Mouse (Mus musculus) left cerebral cortex, postnatal 36 days (tissue): ENCODE data around the gene Mad2l1. TPM values are rescaled to one million over a fixed set of nuclear protein-coding genes. Genes with fewer than 3 reads are reported as not detected.

Source experiments
- DNase-seq, 2 experiments: peaks; one replicate each; pipeline ENCODE4 v3.0.0; 2021 to 2022; ENCODE audit warnings: low spot score in 2 of 2, mixed read lengths in 1 of 2
- intact Hi-C: fragments of 180-260 bp; cut with DNase I; formaldehyde crosslinking; loops from one replicate; pipeline ENCODE4 v1.15.1; 2025
- total RNA-seq, 2 experiments: library from RNA; stranded (reverse); gene quantifications; 2 replicates each; pipeline ENCODE4 v1.2.3; 2021

The Mad2l1 gene
- 1 to 10 TPM; 8.0 to 8.7 TPM for total RNA-seq

- peak; percentile 94 for DNase-seq
- intact Hi-C loops, result loop anchor here (10.0 kb wide), 1 partner anchor 1410 kb away; no protein-coding TSS in a partner anchor
Observed at GRCm38 (mm10) chr6:66535028-66535862, at the start of gene Mad2l1. Mad2l1 (plus strand) TSS chr6:66535390.

- DNase-seq, result no peak
- intact Hi-C loops, result no loop called here
Observed at GRCm38 (mm10) chr6:66493685-66494084, 41.5 kb upstream of the Mad2l1 start.

- no peak for DNase-seq
- intact Hi-C loops, result no loop called here
Observed at GRCm38 (mm10) chr6:66516368-66516767, 18.8 kb upstream of the Mad2l1 start.

- intact Hi-C loops, result no loop called here
- no peak for DNase-seq
Observed at GRCm38 (mm10) chr6:66528386-66528785, 6.8 kb upstream of the Mad2l1 start.

GRCm38 (mm10) chr6:66533241-66533640, 1.9 kb upstream of the Mad2l1 start:
- DNase-seq, result no peak
- intact Hi-C loops, result loop anchor here (5.0 to 10.0 kb wide), 2 partner anchors 1021 to 1408 kb away; no protein-coding TSS in a partner anchor

GRCm38 (mm10) chr6:66534366-66534941, 736 bp upstream of the Mad2l1 start:
- intact Hi-C loops, result loop anchor here (5.0 to 10.0 kb wide), 2 partner anchors 1022 to 1410 kb away; no protein-coding TSS in a partner anchor
- no peak for DNase-seq

GRCm38 (mm10) chr6:66535966-66536365, 776 bp downstream of the Mad2l1 start:
- intact Hi-C loops, result loop anchor here (10.0 kb wide), 1 partner anchor 1411 kb away; no protein-coding TSS in a partner anchor

GRCm38 (mm10) chr6:66559996-66560395, 24.8 kb downstream of the Mad2l1 start, which contains the start of gene Vmn1r32:
Vmn1r32 (minus strand) TSS chr6:66560096.
- DNase-seq, result no peak
- intact Hi-C loops, result no loop called here

More at GRCm38 (mm10) chr6:66535966-66536365, 776 bp downstream of the Mad2l1 start:
- no peak for DNase-seq

GRCm38 (mm10) chr6:66595804-66596203, 60.6 kb downstream of the Mad2l1 start:
- intact Hi-C loops, result no loop called here
- DNase-seq, result no peak

Other genes starting within 250 kb of the Mad2l1 start
- not detected for gene Vmn1r32, start 24.7 kb downstream of the Mad2l1 start, total RNA-seq
- gene Vmn1r33, start 82.9 kb downstream of the Mad2l1 start, total RNA-seq, result not detected
- not detected for gene Vmn1r34, start 108.5 kb downstream of the Mad2l1 start, total RNA-seq
- not detected for gene Vmn1r35, start 150.5 kb downstream of the Mad2l1 start, total RNA-seq
- gene Vmn1r36, start 183.8 kb downstream of the Mad2l1 start, total RNA-seq, result not detected
- not detected for gene Vmn1r37, start 194.0 kb downstream of the Mad2l1 start, total RNA-seq
- gene Vmn1r38, start 247.2 kb downstream of the Mad2l1 start, total RNA-seq, result not detected